26 mouse cellular contexts compared by ENCODE assay signal in the genomic region with DNA sequence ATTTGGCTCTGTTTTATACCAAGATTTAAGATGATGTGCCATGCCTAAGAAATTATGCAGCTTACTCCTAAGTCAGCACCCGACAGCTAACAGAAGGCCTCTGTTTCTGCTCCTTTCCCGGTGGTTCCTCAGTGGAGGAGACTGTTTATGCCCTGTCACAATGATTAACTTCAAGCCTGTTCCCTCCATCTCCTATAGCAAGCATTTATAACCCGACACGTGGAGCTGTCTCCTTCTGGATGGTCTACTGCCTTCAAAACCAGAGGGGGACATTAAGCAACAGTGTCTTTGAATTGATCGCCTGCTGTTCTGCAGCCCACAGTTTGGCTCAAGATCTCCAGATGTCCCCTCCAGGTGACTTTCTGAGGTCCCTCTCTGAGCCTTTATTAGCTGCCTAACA. TPM values are rescaled to one million over a fixed set of nuclear protein-coding genes. Genes with fewer than 3 reads are reported as not detected.
DNase-seq lines count a peak whose midpoint lies in the region; ATAC-seq lines count a peak whose summit lies in the region.
"Had no signal": no experiment of that assay in that cellular context is flagged by ENCODE, and none has a peak within 500 bp of the region (broad histone marks: within the 10 kb centered on the region; RNA-seq: fewer than 3 reads in every experiment).

No protein-coding gene starts in this region.

- no peak overlapping the region for H3K27ac ChIP-seq in kidney, embryonic 14.5 days (ENCODE audit: low read depth, low read length)
- H3K27ac ChIP-seq: embryonic facial prominence, embryonic 10.5 days; embryonic facial prominence, embryonic 12.5 days; forebrain, embryonic 13.5 days; forebrain, embryonic 15.5 days had no signal

- H3K27me3 ChIP-seq in kidney, embryonic 14.5 days (ENCODE audit: control insufficient read depth, insufficient read depth, low read length): no peaks in the 10 kb centered on the region
- H3K27me3 ChIP-seq: CH12.LX; embryonic facial prominence, embryonic 12.5 days; forebrain, embryonic 13.5 days; forebrain, embryonic 15.5 days had no signal

- H3K4me2 ChIP-seq in kidney, embryonic 14.5 days (replicated peaks; ENCODE audit: low read depth, low read length): no peak overlapping the region
- H3K4me2 ChIP-seq: embryonic facial prominence, embryonic 12.5 days; forebrain, embryonic 13.5 days; forebrain, embryonic 15.5 days had no signal

- no peaks in the 10 kb centered on the region for H3K9me3 ChIP-seq in kidney, embryonic 14.5 days (ENCODE audit: control insufficient read depth, low read length)
- H3K9me3 ChIP-seq: embryonic facial prominence, embryonic 10.5 days; embryonic facial prominence, embryonic 12.5 days; forebrain, embryonic 13.5 days; forebrain, embryonic 15.5 days; G1E had no signal

- DNase-seq in embryo, embryonic 10 days (ENCODE audit: low spot score): peak; percentile 14
- DNase-seq in embryo, embryonic 9.5 days (ENCODE audit: extremely low spot score): no peak
- no peak for DNase-seq in kidney, postnatal 14 days
- DNase-seq in retina, postnatal 1 day: peak; percentile 14
- no peak for DNase-seq in retina, embryonic 14.5 days (ENCODE audit: low spot score)
- DNase-seq: adrenal gland, adult 8-10 months; adrenal gland, postnatal 14 days; adrenal gland, postnatal 36 days; B cell, adult 2 months; cerebellum, adult 11-12 months; cerebellum, adult 2 months; cerebellum, adult 9-10 months; cerebellum, postnatal 10 days; cerebellum, postnatal 25 days; forebrain, postnatal 0 days had no signal

- H3K4me3 ChIP-seq in kidney, embryonic 14.5 days (ENCODE audit: low read length): no peak overlapping the region
- H3K4me3 ChIP-seq: embryonic facial prominence, embryonic 10.5 days; embryonic facial prominence, embryonic 12.5 days; forebrain, embryonic 13.5 days; forebrain, embryonic 15.5 days had no signal

- H3K36me3 ChIP-seq in kidney, embryonic 14.5 days (ENCODE audit: control insufficient read depth, insufficient read depth, low read length): no peaks in the 10 kb centered on the region
- H3K36me3 ChIP-seq: embryonic facial prominence, embryonic 10.5 days; embryonic facial prominence, embryonic 12.5 days; forebrain, embryonic 15.5 days; G1E had no signal

- H3K4me1 ChIP-seq in kidney, embryonic 14.5 days (ENCODE audit: control insufficient read depth, insufficient read depth, low read length): no peaks in the 10 kb centered on the region
- H3K4me1 ChIP-seq: embryonic facial prominence, embryonic 10.5 days; embryonic facial prominence, embryonic 12.5 days; forebrain, embryonic 13.5 days; forebrain, embryonic 15.5 days had no signal

- H3K9ac ChIP-seq in kidney, embryonic 14.5 days (ENCODE audit: low read depth, low read length): no peak overlapping the region
- H3K9ac ChIP-seq: embryonic facial prominence, embryonic 12.5 days; forebrain, embryonic 13.5 days; forebrain, embryonic 15.5 days; forebrain, postnatal 0 days had no signal

- 0 out of 2 replicates have a peak, but pooled peaks have one; percentile 55 for ATAC-seq in kidney, embryonic 14.5 days (ENCODE audit: low FRiP score, low TSS enrichment)
- ATAC-seq: activated CD4-positive, CD25-positive, alpha-beta regulatory T cell, adult 4 months; CD4-positive, CD25-positive, alpha-beta regulatory T cell, adult 4 months; forebrain, embryonic 13.5 days; forebrain, embryonic 15.5 days; forebrain, postnatal 0 days; Patski had no signal

- 18% methylated on average over 5 of the region's 5 CpGs for WGBS in kidney, embryonic 14.5 days

RNA-seq across cellular contexts. Expression of a gene that starts 19.6 kb away (rescaled TPM):
- polyA plus RNA-seq in kidney, embryonic 14.5 days (2014; fragmentation: Nextera tagmentation; extraction: Ambion mirVana): 4.3 and 5.0 TPM in 2 replicates
- polyA plus RNA-seq: activated CD4-positive, CD25-positive, alpha-beta regulatory T cell, adult 4 months; cerebellum, adult 2 months; G1E; Patski had no signal

RNA-seq across cellular contexts. Expression of a gene that starts 23.9 kb away (rescaled TPM):
- 0.38 and 1.3 TPM in 2 replicates for polyA plus RNA-seq in kidney, embryonic 14.5 days (2014; fragmentation: Nextera tagmentation; extraction: Ambion mirVana)
- polyA plus RNA-seq: activated CD4-positive, CD25-positive, alpha-beta regulatory T cell, adult 4 months; CD4-positive, CD25-positive, alpha-beta regulatory T cell, adult 4 months; cerebellum, adult 2 months; embryonic facial prominence, embryonic 10.5 days; embryonic facial prominence, embryonic 12.5 days; forebrain, embryonic 11.5 days; G1E; Patski had no signal

RNA-seq across cellular contexts. Expression of a gene that starts 42.7 kb away (rescaled TPM):
- 30.1 and 32.3 TPM in 2 replicates for polyA plus RNA-seq in kidney, embryonic 14.5 days (2014; fragmentation: Nextera tagmentation; extraction: Ambion mirVana)

Comparison
In these comparisons a context has a peak if more than half of its experiments do, and no peak if none do; other contexts are left out.
1. DNase-seq: peak in embryo, embryonic 10 days (single experiment) and retina, postnatal 1 day (single experiment); none in embryo, embryonic 9.5 days (single experiment), kidney, postnatal 14 days (single experiment) and retina, embryonic 14.5 days (single experiment).